Mouse (Mus musculus): ENCODE data around the gene Gdpgp1. TPM values are rescaled to one million over a fixed set of nuclear protein-coding genes. Genes with fewer than 3 reads are reported as not detected.

Gdpgp1 gene
- total and polyA plus RNA-seq, 3 experiments: 4.0 to 4.6 TPM; not detected in 1

DNA sequence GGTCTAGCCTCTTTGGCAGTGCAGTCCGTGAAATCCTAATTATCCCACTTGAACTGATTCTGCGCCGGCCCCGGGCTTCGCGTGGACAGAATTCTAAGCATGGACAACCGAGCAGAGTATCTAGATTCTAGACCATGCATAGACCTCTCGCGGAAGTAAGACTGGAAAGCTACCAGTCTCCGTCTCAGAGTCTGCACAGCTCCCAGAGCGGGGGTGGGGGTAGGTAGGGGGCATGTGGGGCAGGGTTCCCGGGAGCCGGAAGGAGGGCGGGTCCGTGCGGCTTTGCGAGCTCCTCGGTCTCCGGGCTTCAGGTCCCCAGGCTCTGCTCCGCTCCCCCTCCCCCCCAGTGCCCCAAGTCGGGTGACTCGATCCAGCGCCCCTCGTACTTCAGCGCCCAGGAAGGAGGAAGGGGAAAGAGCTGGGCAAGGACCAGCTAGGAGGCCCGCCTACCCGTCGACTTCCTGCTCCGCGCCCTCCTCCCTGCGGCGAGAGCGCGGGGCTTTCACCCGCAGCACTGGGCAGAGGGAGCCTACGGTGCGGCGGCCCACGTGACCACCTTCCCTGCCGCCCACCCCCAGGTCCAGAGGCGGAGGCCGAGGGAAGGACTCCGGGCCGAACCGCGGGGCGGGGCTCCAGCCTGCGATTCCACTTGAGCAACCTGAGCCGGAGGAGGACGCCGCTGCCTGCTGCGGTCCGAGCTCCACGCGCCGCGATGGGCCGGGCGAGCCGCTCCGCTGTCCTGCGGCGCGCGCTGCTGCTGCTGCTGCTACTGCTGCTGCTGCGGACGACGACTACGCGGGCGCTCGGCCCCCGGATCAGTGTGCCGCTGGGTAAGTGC is 34.5 kb upstream of the Gdpgp1 start:
- DNase-seq (ENCODE audit: low read depth, low spot score): peak; percentile 86
- no peaks in the 10 kb centered on the region for H3K27me3 ChIP-seq (ENCODE audit: control insufficient read depth in 1 of 2, insufficient read depth in 2 of 2, low read length in 2 of 2)
- no peaks in the 10 kb centered on the region for H3K9me3 ChIP-seq (replicated peaks; ENCODE audit: insufficient read depth, low read length)
- TF ChIP-seq NELFE (IDR thresholded peaks at IDR 0.05; ENCODE audit: low read depth, low read length) (peak; percentile 65; the same call in 1 of the 2 replicates), TCF12 (IDR thresholded peaks at IDR 0.05; ENCODE audit: low read depth, low read length) (peak; percentile 7; the same call in 1 of the 2 replicates), HCFC1 (IDR thresholded peaks at IDR 0.05; ENCODE audit: low read depth, low read length) (peak; percentile 58; the same call in 1 of the 2 replicates), MAFK (IDR thresholded peaks at IDR 0.05; ENCODE audit: borderline replicate concordance, low read depth, low read length) (no peak), CHD1 (IDR thresholded peaks at IDR 0.05; ENCODE audit: low read depth, low read length) (0 out of 2 replicates have a peak, but pooled peaks have one; percentile 6), POLR2A (IDR thresholded peaks at IDR 0.05; ENCODE audit: control insufficient read depth in 1 of 2, insufficient read depth in 1 of 2, low read depth in 1 of 2, low read length in 2 of 2, poor library complexity in 1 of 2) (peak; percentile 70; a peak in 3 of 4 replicates), MXI1 (IDR thresholded peaks at IDR 0.05; ENCODE audit: low read depth, low read length) (peak; percentile 69), CHD2 (IDR thresholded peaks at IDR 0.05; ENCODE audit: low read length) (no peak), TAL1 (IDR thresholded peaks at IDR 0.05; ENCODE audit: low read length) (no peak), MYC (IDR thresholded peaks at IDR 0.05; ENCODE audit: low read depth, low read length) (0 out of 2 replicates have a peak, but pooled peaks have one; percentile 12), SIN3A (IDR thresholded peaks at IDR 0.05; ENCODE audit: low read length) (peak; percentile 58; the same call in 1 of the 2 replicates), MAX (IDR thresholded peaks at IDR 0.05; ENCODE audit: low read length) (peak; percentile 70), UBTF (IDR thresholded peaks at IDR 0.05; ENCODE audit: borderline replicate concordance, insufficient read depth, low read depth, low read length) (peak; percentile 80; the same call in 1 of the 2 replicates), USF1 (IDR thresholded peaks at IDR 0.05; ENCODE audit: low read depth, low read length) (peak; percentile 94), TBP (IDR thresholded peaks at IDR 0.05; ENCODE audit: low read depth, low read length) (0 out of 2 replicates have a peak, but pooled peaks have one; percentile 30), USF2 (IDR thresholded peaks at IDR 0.05; ENCODE audit: borderline replicate concordance in 1 of 2, insufficient read depth in 1 of 2, low read depth in 1 of 2, low read length in 2 of 2) (peak; percentile 28 to 62; a peak in 3 of 4 replicates), ZMIZ1 (IDR thresholded peaks at IDR 0.05; ENCODE audit: low read depth, low read length) (0 out of 2 replicates have a peak, but pooled peaks have one; percentile 39), BHLHE40 (IDR thresholded peaks at IDR 0.05; ENCODE audit: borderline replicate concordance, low read depth, low read length) (peak; percentile 69; the same call in 1 of the 2 replicates), RAD21 (IDR thresholded peaks at IDR 0.05; ENCODE audit: low read depth, low read length) (no peak), EP300 (IDR thresholded peaks at IDR 0.05; ENCODE audit: low read depth in 1 of 2, low read length in 2 of 2) (peak in 1 of 2 experiments; percentile 23; a peak in 1 of 4 replicates), NRF1 (IDR thresholded peaks at IDR 0.05; ENCODE audit: insufficient read depth, low read depth, low read length, poor library complexity, severe bottlenecking) (no peak), MAZ (IDR thresholded peaks at IDR 0.05; ENCODE audit: low read depth, low read length) (0 out of 2 replicates have a peak, but pooled peaks have one; percentile 24), ELF1 (IDR thresholded peaks at IDR 0.05; ENCODE audit: low read depth, low read length) (peak; percentile 52; the same call in 1 of the 2 replicates)
- H3K4me3 ChIP-seq (ENCODE audit: control insufficient read depth in 1 of 2, insufficient read depth in 1 of 2, low read depth in 2 of 2, low read length in 2 of 2): peak overlapping the region; percentile 89 to 93
- peaks cover 6 to 20% of the 10 kb centered on the region in 2 experiments for H3K4me1 ChIP-seq (ENCODE audit: control insufficient read depth in 1 of 2, insufficient read depth in 2 of 2, low read length in 2 of 2)
- H3K79me2 ChIP-seq (ENCODE audit: control insufficient read depth, insufficient read depth, low read length, poor library complexity): peaks cover 50% of the 10 kb centered on the region
- peaks cover 0 to 17% of the 10 kb centered on the region in 2 experiments; a peak in 2 of 4 replicates for H3K36me3 ChIP-seq (ENCODE audit: control insufficient read depth in 1 of 2, insufficient read depth in 2 of 2, low read length in 2 of 2)
- peak overlapping the region; percentile 93 for H3K9ac ChIP-seq (ENCODE audit: control insufficient read depth, low read depth, low read length, poor library complexity, severe bottlenecking)
- peak overlapping the region; percentile 67 for H3K27ac ChIP-seq (ENCODE audit: control insufficient read depth, low read depth, low read length)

Data from MEL (cell line).